25 mouse cellular contexts compared by ENCODE assay signal in the genomic region with DNA sequence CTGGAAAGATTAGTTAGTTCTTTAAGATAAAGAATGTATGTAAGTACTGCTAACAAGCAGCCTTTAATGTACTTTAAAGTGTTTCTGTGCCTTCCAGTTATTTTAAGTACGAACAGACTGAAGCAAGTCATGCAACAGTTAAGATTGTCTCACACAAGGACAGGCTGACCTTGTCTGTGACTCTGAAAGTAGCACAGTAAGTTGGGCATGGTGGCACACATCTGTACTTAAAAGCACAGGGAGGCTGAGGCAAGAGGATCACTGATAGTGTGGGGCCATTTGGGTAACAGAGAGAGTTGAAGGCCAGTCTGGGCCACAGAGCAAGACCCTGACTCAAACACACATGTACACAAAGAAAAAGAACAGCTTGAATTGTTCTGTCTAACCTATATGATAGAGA. TPM values are rescaled to one million over a fixed set of nuclear protein-coding genes. Genes with fewer than 3 reads are reported as not detected.
A peak's percentile ranks its signal among the peaks of the same experiment; 100 is the strongest.
DNase-seq lines count a peak whose midpoint lies in the region; ATAC-seq and TF ChIP-seq lines count a peak whose summit lies in the region.
"Had no signal": no experiment of that assay in that cellular context is flagged by ENCODE, and none has a peak within 500 bp of the region (broad histone marks: within the 10 kb centered on the region; RNA-seq: fewer than 3 reads in every experiment).

No protein-coding gene starts in this region.

- no peaks in the 10 kb centered on the region for H3K9me3 ChIP-seq in heart, embryonic 13.5 days
- no peaks in the 10 kb centered on the region for H3K9me3 ChIP-seq in heart, postnatal 0 days (replicated peaks; ENCODE audit: control insufficient read depth, low read length)
- no peaks in the 10 kb centered on the region for H3K9me3 ChIP-seq in heart, embryonic 10.5 days
- H3K9me3 ChIP-seq: embryonic facial prominence, embryonic 15.5 days; forebrain, embryonic 10.5 days; hindbrain, embryonic 12.5 days had no signal

- no peak overlapping the region for H3K9ac ChIP-seq in heart, embryonic 13.5 days
- no peak overlapping the region for H3K9ac ChIP-seq in heart, postnatal 0 days (replicated peaks; ENCODE audit: low read depth, low read length)
- H3K9ac ChIP-seq: embryonic facial prominence, embryonic 15.5 days; hindbrain, embryonic 12.5 days had no signal

- peaks cover 4% of the 10 kb centered on the region; the same call in 1 of the 2 replicates for H3K4me1 ChIP-seq in heart, embryonic 13.5 days
- no peaks in the 10 kb centered on the region; the same call in 1 of the 2 replicates for H3K4me1 ChIP-seq in heart, postnatal 0 days (ENCODE audit: control insufficient read depth, insufficient read depth)
- H3K4me1 ChIP-seq in heart, embryonic 10.5 days, result no peaks in the 10 kb centered on the region
- H3K4me1 ChIP-seq: embryonic facial prominence, embryonic 15.5 days; forebrain, embryonic 10.5 days had no signal

- 40% methylated on average over 1 of the region's 1 CpGs for WGBS in heart, embryonic 13.5 days
- 31% methylated on average over 1 of the region's 1 CpGs for WGBS in heart, postnatal 0 days
- 45% methylated on average over 1 of the region's 1 CpGs for WGBS in heart, embryonic 10.5 days

- TF ChIP-seq CTCF in heart, postnatal 0 days (IDR thresholded peaks at IDR 0.05; ENCODE audit: low read depth), result no peak

- peak; percentile 28 for DNase-seq in adrenal gland, adult 2 months
- DNase-seq in adrenal gland, adult 18-20 months (ENCODE audit: low spot score in 2 of 2), result no peak
- no peak for DNase-seq in heart, adult 18-20 months
- DNase-seq in heart, postnatal 0 days (ENCODE audit: low spot score), result peak; percentile 31
- DNase-seq in heart, embryonic 10.5 days (ENCODE audit: low spot score), result no peak
- DNase-seq: B cell, adult 2 months; cerebellum, adult 8-10 months; cerebellum, postnatal 14 days; embryo, embryonic 11 days; gastrocnemius, adult 2 months; gastrocnemius, postnatal 25 days; heart, postnatal 36 days; kidney, adult 9 months had no signal

- H3K27ac ChIP-seq in heart, embryonic 13.5 days (replicated peaks), result peak overlapping the region; percentile 77
- H3K27ac ChIP-seq in heart, postnatal 0 days (ENCODE audit: low read depth), result peak overlapping the region; percentile 44; the same call in 1 of the 2 replicates
- no peak overlapping the region for H3K27ac ChIP-seq in heart, embryonic 10.5 days
- H3K27ac ChIP-seq: embryonic facial prominence, embryonic 15.5 days; forebrain, embryonic 10.5 days; gastrocnemius, adult 2 months; hindbrain, embryonic 12.5 days; kidney, postnatal 0 days had no signal

- ATAC-seq in heart, embryonic 13.5 days (ENCODE audit: extremely low read depth, insufficient number of reproducible peaks, low FRiP score, low TSS enrichment), result no peak
- ATAC-seq in heart, postnatal 0 days (ENCODE audit: insufficient read depth, low read depth), result peak; percentile 60
- ATAC-seq in activated CD4-positive, CD25-positive, alpha-beta regulatory T cell, adult 4 months, result no peak
- ATAC-seq: CD4-positive, CD25-positive, alpha-beta regulatory T cell, adult 4 months; forebrain, embryonic 14.5 days; hindbrain, embryonic 16.5 days; inflammation-experienced regulatory T-cells, adult 6 months; intestine, postnatal 0 days had no signal

- H3K36me3 ChIP-seq in heart, embryonic 13.5 days, result peaks cover 23% of the 10 kb centered on the region
- peaks cover 11% of the 10 kb centered on the region; the same call in 1 of the 2 replicates for H3K36me3 ChIP-seq in heart, postnatal 0 days (replicated peaks; ENCODE audit: control insufficient read depth, insufficient read depth, low read length)
- H3K36me3 ChIP-seq in heart, embryonic 10.5 days, result peaks cover 32% of the 10 kb centered on the region

- H3K4me2 ChIP-seq in heart, embryonic 13.5 days, result no peak overlapping the region
- no peak overlapping the region for H3K4me2 ChIP-seq in heart, postnatal 0 days (ENCODE audit: low read depth, low read length)
- H3K4me2 ChIP-seq: embryonic facial prominence, embryonic 15.5 days; hindbrain, embryonic 12.5 days had no signal

- no peak overlapping the region for H3K4me3 ChIP-seq in heart, embryonic 13.5 days
- H3K4me3 ChIP-seq in heart, postnatal 0 days (ENCODE audit: low read depth, low read length), result no peak overlapping the region
- no peak overlapping the region for H3K4me3 ChIP-seq in heart, embryonic 10.5 days
- H3K4me3 ChIP-seq: embryonic facial prominence, embryonic 15.5 days; erythroblast, embryonic 14.5 days; forebrain, embryonic 10.5 days; gastrocnemius, adult 2 months; hindbrain, embryonic 12.5 days had no signal

- TF ChIP-seq EP300 in heart, postnatal 0 days (IDR thresholded peaks at IDR 0.05; ENCODE audit: low read depth), result no peak

- H3K27me3 ChIP-seq in heart, embryonic 13.5 days (replicated peaks), result no peaks in the 10 kb centered on the region
- H3K27me3 ChIP-seq in heart, postnatal 0 days (ENCODE audit: control insufficient read depth, insufficient read depth, low read length), result no peaks in the 10 kb centered on the region
- no peaks in the 10 kb centered on the region for H3K27me3 ChIP-seq in heart, embryonic 10.5 days (ENCODE audit: insufficient read depth, poor library complexity, severe bottlenecking)
- H3K27me3 ChIP-seq: embryonic facial prominence, embryonic 15.5 days; hindbrain, embryonic 12.5 days had no signal

RNA-seq across cellular contexts. Expression of gene Etaa1, which starts 14.5 kb away (rescaled TPM):
- total RNA-seq in adrenal gland, adult 2 months (2021), result 1 to 10 TPM; 6.8 to 8.8 TPM
- 0.57 and 0.84 TPM in 2 replicates for polyA plus RNA-seq in adrenal gland, adult 2 months (2012; rRNA removed)
- 1 to 10 TPM; 5.1 to 7.8 TPM for total RNA-seq in adrenal gland, adult 18-20 months (2021)
- 6.5 and 6.7 TPM in 2 replicates for polyA plus RNA-seq in heart, embryonic 13.5 days (2015; fragmentation: Nextera tagmentation; extraction: Ambion mirVana)
- total RNA-seq in heart, adult 18-20 months (2021), result 1 to 10 TPM; 2.4 to 2.5 TPM
- 2.0 and 3.6 TPM in 2 replicates for total RNA-seq in heart, postnatal 0 days (2014; rRNA removed; ENCODE audit: low replicate concordance)
- 2.9 and 3.3 TPM in 2 replicates for polyA plus RNA-seq in heart, postnatal 0 days (2015; fragmentation: Nextera tagmentation; extraction: Ambion mirVana)
- polyA plus RNA-seq in heart, embryonic 10.5 days (2016; fragmentation: Nextera tagmentation; extraction: Ambion mirVana), result 8.8 and 11.6 TPM in 2 replicates
- 1 to 10 TPM; 4.2 TPM for polyA plus RNA-seq in activated CD4-positive, CD25-positive, alpha-beta regulatory T cell, adult 4 months (2017; shearing (Covaris generic))

Comparison
In these comparisons a context has a peak if more than half of its experiments do, and no peak if none do; other contexts are left out.
1. DNase-seq: peak in adrenal gland, adult 2 months (single experiment) and heart, postnatal 0 days (single experiment); none in adrenal gland, adult 18-20 months (0 of 2), heart, adult 18-20 months (0 of 2) and heart, embryonic 10.5 days (single experiment).